Mouse (Mus musculus) intestine, embryonic 14.5 days (tissue): Measurements from ENCODE around the gene Gclc. TPM values are rescaled to one million over a fixed set of nuclear protein-coding genes. Genes with fewer than 3 reads are reported as not detected.

Experiments used
- ATAC-seq: fragments of 200-750 bp; cut with Nextera tagmentation; replicated peaks from 2 replicates; pipeline ENCODE4 v1.8.0; 2017; ENCODE audit warnings: low read depth, moderate number of reproducible peaks, moderate TSS enrichment, moderate library complexity; ENCODE audit not compliant: low FRiP score, low TSS enrichment
- DNase-seq: peaks from one replicate; pipeline ENCODE4 v3.0.0-alpha.2; 2018; ENCODE audit warnings: low spot score
- H3K27ac ChIP-seq: fragments of 300-500 bp; sonication (generic); 2 replicates; pipeline ENCODE4 v1.5.1; 2014; ENCODE audit warnings: low read depth, mild to moderate bottlenecking, control low read depth
- H3K27me3 ChIP-seq: fragments of 300-500 bp; sonication (generic); replicated peaks from 2 replicates; pipeline ENCODE4 v1.6.1; 2014; ENCODE audit warnings: low read length, control low read depth; ENCODE audit not compliant: control insufficient read depth, insufficient read depth
- H3K36me3 ChIP-seq: fragments of 300-500 bp; sonication (generic); 2 replicates; pipeline ENCODE4 v1.6.1; 2014; ENCODE audit warnings: low read length, control low read depth; ENCODE audit not compliant: control insufficient read depth, insufficient read depth
- H3K4me1 ChIP-seq: fragments of 300-500 bp; sonication (generic); replicated peaks from 2 replicates; pipeline ENCODE4 v1.6.1; 2014; ENCODE audit warnings: low read length, control low read depth, mixed read lengths; ENCODE audit not compliant: control insufficient read depth, insufficient read depth
- H3K4me2 ChIP-seq: fragments of 300-500 bp; sonication (generic); 2 replicates; pipeline ENCODE4 v1.6.1; 2014; ENCODE audit warnings: low read length
- H3K4me3 ChIP-seq: fragments of 300-500 bp; sonication (generic); 2 replicates; pipeline ENCODE4 v1.5.1; 2014; ENCODE audit warnings: low read depth, low read length, control low read depth, mixed read lengths
- H3K9ac ChIP-seq: fragments of 300-500 bp; sonication (generic); 2 replicates; pipeline ENCODE4 v1.6.1; 2014; ENCODE audit warnings: mild to moderate bottlenecking, low read length
- H3K9me3 ChIP-seq: fragments of 300-500 bp; sonication (generic); 2 replicates; pipeline ENCODE4 v1.6.1; 2016; ENCODE audit warnings: low read length, control low read depth; ENCODE audit not compliant: control insufficient read depth
- WGBS: fragments of 180-500 bp; shearing (Covaris S2); extraction: QIAGEN DNeasy Blood & Tissue Kit; methylation state at CpG from one replicate; pipeline ENCODE4 v1.1.7; 2014; 5-methylcytosine and 5-hydroxymethylcytosine counted together
- polyA plus RNA-seq: library from polyadenylated mRNA; unstranded; fragments of >200 nt; fragmentation: Nextera tagmentation; extraction: Ambion mirVana; gene quantifications from 2 replicates; pipeline ENCODE4 v1.2.1, GENCODE M21; 2014

Gclc gene
- polyA plus RNA-seq, 1 experiment from 2014 or later, result 16.4 TPM

- H3K4me3 ChIP-seq, result no peak overlapping the region
- no peak for ATAC-seq
- no peak overlapping the region for H3K4me2 ChIP-seq
- peaks cover 9% of the 10 kb centered on the region; the same call in 1 of the 2 replicates for H3K36me3 ChIP-seq
- no peaks in the 10 kb centered on the region for H3K9me3 ChIP-seq
- no peak for DNase-seq
- peaks cover 5% of the 10 kb centered on the region; the same call in 1 of the 2 replicates for H3K4me1 ChIP-seq
- WGBS, result 60% methylated on average over 3 of the region's 3 CpGs
- no peaks in the 10 kb centered on the region for H3K27me3 ChIP-seq
- no peak overlapping the region for H3K9ac ChIP-seq
- no peak overlapping the region for H3K27ac ChIP-seq
These were observed 12.4 kb downstream of the Gclc start for GRCm38 (mm10) chr9:77766767-77767166.

- Histone ChIP-seq H3K4me1 (peaks cover 5% of the 10 kb centered on the region; the same call in 1 of the 2 replicates), H3K9ac (no peak overlapping the region), H3K27me3 (no peaks in the 10 kb centered on the region), H3K4me2 (no peak overlapping the region), H3K27ac (no peak overlapping the region), H3K36me3 (0 out of 2 replicates have a peak, but pooled peaks cover 3% of the 10 kb centered on the region), H3K9me3 (no peaks in the 10 kb centered on the region), H3K4me3 (no peak overlapping the region)
- ATAC-seq, result no peak
- DNase-seq, result no peak
- 78% methylated on average over 6 of the region's 6 CpGs for WGBS
These were observed 16.6 kb downstream of the Gclc start for GRCm38 (mm10) chr9:77770909-77771308.

- no peak overlapping the region for H3K9ac ChIP-seq
- H3K36me3 ChIP-seq, result peaks cover 7% of the 10 kb centered on the region; the same call in 1 of the 2 replicates
- no peak overlapping the region for H3K27ac ChIP-seq
- H3K4me3 ChIP-seq, result no peak overlapping the region
- 91% methylated on average over 5 of the region's 5 CpGs for WGBS
- no peak for ATAC-seq
- no peaks in the 10 kb centered on the region for H3K9me3 ChIP-seq
- H3K4me1 ChIP-seq, result peaks cover 5% of the 10 kb centered on the region; the same call in 1 of the 2 replicates
- no peak overlapping the region for H3K4me2 ChIP-seq
- H3K27me3 ChIP-seq, result no peaks in the 10 kb centered on the region
- DNase-seq, result no peak
These were observed 17.0 kb downstream of the Gclc start for GRCm38 (mm10) chr9:77771330-77771729.

- DNase-seq (no peak), ATAC-seq (no peak)
- no peak overlapping the region for H3K27ac ChIP-seq
- peaks cover 5% of the 10 kb centered on the region; the same call in 1 of the 2 replicates for H3K4me1 ChIP-seq
- no peak overlapping the region for H3K4me2 ChIP-seq
- peaks cover 11% of the 10 kb centered on the region; the same call in 1 of the 2 replicates for H3K36me3 ChIP-seq
- no peak overlapping the region for H3K4me3 ChIP-seq
- 68% methylated on average over 10 of the region's 10 CpGs for WGBS
- H3K9ac ChIP-seq, result no peak overlapping the region
- no peaks in the 10 kb centered on the region for H3K27me3 ChIP-seq
- no peaks in the 10 kb centered on the region for H3K9me3 ChIP-seq
These were observed 17.5 kb downstream of the Gclc start for GRCm38 (mm10) chr9:77771765-77772383.

GRCm38 (mm10) chr9:77776720-77777515, 22.6 kb downstream of the Gclc start:
- Histone ChIP-seq H3K36me3 (peaks cover 25% of the 10 kb centered on the region; the same call in 1 of the 2 replicates), H3K27me3 (no peaks in the 10 kb centered on the region), H3K4me2 (no peak overlapping the region), H3K9ac (no peak overlapping the region), H3K9me3 (no peaks in the 10 kb centered on the region), H3K4me3 (no peak overlapping the region), H3K27ac (no peak overlapping the region), H3K4me1 (no peaks in the 10 kb centered on the region)
- ATAC-seq (no peak), DNase-seq (no peak)
- WGBS, result 43% methylated on average over 7 of the region's 7 CpGs

GRCm38 (mm10) chr9:77777622-77778021, 23.3 kb downstream of the Gclc start:
- H3K9me3 ChIP-seq, result no peaks in the 10 kb centered on the region
- no peak overlapping the region for H3K27ac ChIP-seq
- H3K9ac ChIP-seq, result no peak overlapping the region
- H3K27me3 ChIP-seq, result no peaks in the 10 kb centered on the region
- no peaks in the 10 kb centered on the region for H3K4me1 ChIP-seq
- no peak overlapping the region for H3K4me2 ChIP-seq
- DNase-seq, result no peak
- ATAC-seq, result no peak
- H3K4me3 ChIP-seq, result no peak overlapping the region
- H3K36me3 ChIP-seq, result peaks cover 25% of the 10 kb centered on the region; the same call in 1 of the 2 replicates
- WGBS, result 88% methylated on average over 5 of the region's 5 CpGs

GRCm38 (mm10) chr9:77779711-77780110, 25.4 kb downstream of the Gclc start:
- 82% methylated on average over 4 of the region's 4 CpGs for WGBS
- no peak overlapping the region for H3K4me2 ChIP-seq
- no peaks in the 10 kb centered on the region; the same call in 1 of the 2 replicates for H3K4me1 ChIP-seq
- no peak overlapping the region for H3K27ac ChIP-seq
- no peak for DNase-seq
- no peak overlapping the region for H3K4me3 ChIP-seq
- H3K9ac ChIP-seq, result no peak overlapping the region
- no peaks in the 10 kb centered on the region for H3K9me3 ChIP-seq
- no peak for ATAC-seq
- no peaks in the 10 kb centered on the region for H3K27me3 ChIP-seq
- H3K36me3 ChIP-seq, result peaks cover 37% of the 10 kb centered on the region

- 47% methylated on average over 5 of the region's 5 CpGs for WGBS
- Histone ChIP-seq H3K27ac (peak overlapping the region; percentile 64; the same call in 1 of the 2 replicates), H3K9me3 (no peaks in the 10 kb centered on the region), H3K4me3 (no peak overlapping the region), H3K4me1 (no peaks in the 10 kb centered on the region; the same call in 1 of the 2 replicates), H3K9ac (no peak overlapping the region), H3K36me3 (peaks cover 42% of the 10 kb centered on the region), H3K4me2 (0 out of 2 replicates have a peak overlapping the region, but pooled peaks have one; percentile 7), H3K27me3 (no peaks in the 10 kb centered on the region)
- DNase-seq (no peak), ATAC-seq (0 out of 2 replicates have a peak, but pooled peaks have one; percentile 20)
These were observed 27.3 kb downstream of the Gclc start for GRCm38 (mm10) chr9:77781453-77782163.
